Mouse (Mus musculus): ENCODE measurements at regions not wholly inside any gene's neighbourhood (a gene's known extent, or its start where the extent isn't known, plus 50 kb on each side); places are given as distances from the start of the nearest gene placed in this dataset.
"Not testable (repeated sequence)": the region's sequence is repeated elsewhere in the genome, so short reads cannot be mapped to it uniquely, and the experiment has no call there.

DNA sequence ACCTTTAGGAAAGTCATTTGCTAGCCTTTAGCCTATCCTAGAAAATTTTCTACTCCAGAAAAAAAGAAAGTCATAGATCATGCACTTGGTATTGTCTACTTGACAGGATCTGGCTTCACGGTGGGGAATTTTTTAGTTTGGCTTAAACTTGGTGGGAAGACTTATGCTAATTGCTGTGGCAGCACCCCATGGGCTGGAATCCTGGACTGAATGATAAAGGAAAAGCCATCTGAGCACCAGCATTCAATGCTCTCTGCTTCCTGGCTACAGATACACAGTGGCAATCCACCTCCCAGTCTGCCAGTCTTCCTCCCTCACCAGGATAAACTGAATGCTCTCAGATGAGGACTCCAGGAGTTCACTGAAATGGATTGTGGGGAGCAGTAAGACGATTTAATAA is 220.1 kb downstream of the Diras2 start:
- H3K4me2 ChIP-seq (ENCODE audit: low read depth, low read length), result no peak overlapping the region
- H3K4me3 ChIP-seq (ENCODE audit: low read depth, low read length), result no peak overlapping the region
- no peaks in the 10 kb centered on the region for H3K36me3 ChIP-seq (ENCODE audit: control insufficient read depth, insufficient read depth, low read length)
- H3K27me3 ChIP-seq (replicated peaks; ENCODE audit: control insufficient read depth, insufficient read depth, low read length), result no peaks in the 10 kb centered on the region
- no peak overlapping the region for H3K9ac ChIP-seq (ENCODE audit: low read depth, low read length)
- H3K9me3 ChIP-seq (ENCODE audit: control insufficient read depth, low read length), result no peaks in the 10 kb centered on the region
- ATAC-seq (ENCODE audit: low read depth), result no peak
- WGBS, result 37% methylated on average over 2 of the region's 2 CpGs
- no peaks in the 10 kb centered on the region for H3K4me1 ChIP-seq (ENCODE audit: control insufficient read depth, insufficient read depth, low read length)
- DNase-seq (ENCODE audit: low spot score), result no peak
- no peak overlapping the region for H3K27ac ChIP-seq (replicated peaks; ENCODE audit: low read depth, low read length)

DNA sequence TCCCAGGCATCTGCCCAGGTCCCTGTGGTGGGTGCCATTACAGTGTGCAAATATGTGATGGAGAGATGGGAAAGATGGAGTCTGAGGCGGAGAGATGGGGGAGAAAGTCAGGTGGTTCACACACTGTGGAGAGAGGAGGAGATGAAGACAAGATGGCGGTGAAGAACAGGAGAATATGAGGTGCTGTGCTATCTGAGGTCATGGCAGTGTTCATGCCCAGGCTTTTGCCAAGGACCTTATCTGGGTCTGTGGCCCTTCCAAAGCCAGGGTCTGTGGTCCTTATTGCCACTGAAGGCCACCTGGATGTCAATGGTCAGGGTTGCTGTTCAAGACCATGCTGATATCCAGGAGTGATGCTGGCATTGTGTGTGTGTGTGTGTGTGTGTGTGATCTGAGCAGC is 212.8 kb downstream of the Diras2 start:
- 98% methylated on average over 2 of the region's 2 CpGs for WGBS
- no peak for ATAC-seq (ENCODE audit: low read depth)
- H3K9me3 ChIP-seq (ENCODE audit: control insufficient read depth, low read length), result no peaks in the 10 kb centered on the region

DNA sequence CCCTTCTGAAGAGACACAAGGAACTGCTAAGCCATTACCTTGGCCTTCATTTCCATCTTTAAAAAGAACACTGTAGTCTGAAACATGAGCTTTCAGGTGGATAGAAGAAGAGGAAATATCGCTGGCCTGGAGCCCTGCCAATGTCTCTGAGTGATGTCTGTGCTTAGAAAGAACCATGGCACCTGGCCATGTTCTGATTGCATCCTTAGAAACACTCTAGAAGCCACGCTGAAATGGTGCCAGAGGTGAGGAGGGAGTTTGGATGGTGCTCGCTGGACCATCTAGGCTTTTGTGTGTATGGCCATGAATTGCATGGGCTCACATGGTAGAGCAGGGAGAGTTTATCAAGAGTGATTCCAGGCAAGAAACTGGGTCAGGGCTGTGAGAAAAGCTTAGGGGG is 207.4 kb downstream of the Diras2 start:
- DNase-seq (ENCODE audit: low spot score), result peak; percentile 92
- H3K27ac ChIP-seq (replicated peaks; ENCODE audit: low read depth, low read length), result no peak overlapping the region
- no peak overlapping the region for H3K9ac ChIP-seq (ENCODE audit: low read depth, low read length)
- H3K36me3 ChIP-seq (ENCODE audit: control insufficient read depth, insufficient read depth, low read length), result no peaks in the 10 kb centered on the region
- peaks cover 4% of the 10 kb centered on the region; the same call in 1 of the 2 replicates for H3K4me1 ChIP-seq (ENCODE audit: control insufficient read depth, insufficient read depth, low read length)
- H3K9me3 ChIP-seq (ENCODE audit: control insufficient read depth, low read length), result no peaks in the 10 kb centered on the region
- H3K4me3 ChIP-seq (ENCODE audit: low read depth, low read length), result no peak overlapping the region
- no peaks in the 10 kb centered on the region for H3K27me3 ChIP-seq (replicated peaks; ENCODE audit: control insufficient read depth, insufficient read depth, low read length)
- no peak overlapping the region for H3K4me2 ChIP-seq (ENCODE audit: low read depth, low read length)
- peak; percentile 47; the same call in 1 of the 2 replicates for ATAC-seq (ENCODE audit: low read depth)
- WGBS, result 53% methylated on average over 3 of the region's 3 CpGs

More for the DNA sequence above, 212.8 kb downstream of the Diras2 start:
- H3K4me2 ChIP-seq (ENCODE audit: low read depth, low read length), result no peak overlapping the region
- no peak overlapping the region for H3K4me3 ChIP-seq (ENCODE audit: low read depth, low read length)
- no peak overlapping the region for H3K27ac ChIP-seq (replicated peaks; ENCODE audit: low read depth, low read length)
- no peaks in the 10 kb centered on the region for H3K27me3 ChIP-seq (replicated peaks; ENCODE audit: control insufficient read depth, insufficient read depth, low read length)
- DNase-seq (ENCODE audit: low spot score), result no peak
- no peak overlapping the region for H3K9ac ChIP-seq (ENCODE audit: low read depth, low read length)
- H3K4me1 ChIP-seq (ENCODE audit: control insufficient read depth, insufficient read depth, low read length), result no peaks in the 10 kb centered on the region
- no peaks in the 10 kb centered on the region for H3K36me3 ChIP-seq (ENCODE audit: control insufficient read depth, insufficient read depth, low read length)

DNA sequence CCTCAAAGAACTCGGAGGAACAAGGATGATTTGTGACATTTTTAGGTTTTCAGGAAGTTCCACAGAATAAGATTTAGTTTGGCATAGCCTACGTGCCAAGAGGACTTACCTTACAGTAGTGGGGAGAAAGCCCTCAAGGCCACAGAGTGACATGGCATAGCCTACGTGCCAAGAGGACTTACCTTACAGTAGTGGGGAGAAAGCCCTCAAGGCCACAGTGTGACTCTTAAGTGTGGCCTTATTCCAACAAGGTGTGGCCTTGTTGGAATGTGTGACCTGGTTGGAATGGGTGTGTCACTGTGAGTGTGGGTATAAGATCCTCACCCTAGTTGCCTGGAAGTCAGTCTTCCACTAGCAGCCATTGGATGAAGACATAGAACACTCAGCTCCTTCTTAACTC is 206.7 kb downstream of the Diras2 start:
- not testable (repeated sequence) for ATAC-seq (ENCODE audit: low read depth); H3K4me3 ChIP-seq (ENCODE audit: low read depth, low read length); H3K9me3 ChIP-seq (ENCODE audit: control insufficient read depth, low read length); H3K4me2 ChIP-seq (ENCODE audit: low read depth, low read length); H3K27ac ChIP-seq (replicated peaks; ENCODE audit: low read depth, low read length); DNase-seq (ENCODE audit: low spot score); H3K36me3 ChIP-seq (ENCODE audit: control insufficient read depth, insufficient read depth, low read length); H3K27me3 ChIP-seq (replicated peaks; ENCODE audit: control insufficient read depth, insufficient read depth, low read length); H3K9ac ChIP-seq (ENCODE audit: low read depth, low read length); H3K4me1 ChIP-seq (ENCODE audit: control insufficient read depth, insufficient read depth, low read length)
- WGBS, result 82% methylated on average over 3 of the region's 3 CpGs

DNA sequence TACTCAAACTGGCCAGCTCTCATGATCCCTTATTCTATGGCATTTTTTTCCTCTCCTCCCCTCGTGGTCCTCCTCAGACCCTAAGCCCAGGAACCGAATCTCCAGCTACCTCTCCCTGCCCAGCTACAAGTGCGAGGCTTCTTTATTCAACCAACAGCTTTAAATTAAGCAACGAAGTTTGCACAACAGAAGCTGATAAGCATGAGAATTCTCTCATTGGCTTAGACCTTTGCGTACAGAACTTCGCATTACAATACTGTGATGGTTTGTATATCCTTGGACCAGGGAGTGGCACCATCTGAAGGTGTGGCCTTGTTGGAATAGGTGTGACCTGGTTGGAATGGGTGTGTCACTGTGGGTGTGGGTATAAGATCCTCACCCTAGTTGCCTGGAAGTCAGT is 205.4 kb downstream of the Diras2 start:
- H3K4me2 ChIP-seq (ENCODE audit: low read depth, low read length); H3K36me3 ChIP-seq (ENCODE audit: control insufficient read depth, insufficient read depth, low read length); H3K9me3 ChIP-seq (ENCODE audit: control insufficient read depth, low read length); H3K27ac ChIP-seq (replicated peaks; ENCODE audit: low read depth, low read length); H3K9ac ChIP-seq (ENCODE audit: low read depth, low read length); ATAC-seq (ENCODE audit: low read depth); H3K4me3 ChIP-seq (ENCODE audit: low read depth, low read length); DNase-seq (ENCODE audit: low spot score); H3K27me3 ChIP-seq (replicated peaks; ENCODE audit: control insufficient read depth, insufficient read depth, low read length); H3K4me1 ChIP-seq (ENCODE audit: control insufficient read depth, insufficient read depth, low read length): not testable (repeated sequence)
- 84% methylated on average over 6 of the region's 6 CpGs for WGBS

DNA sequence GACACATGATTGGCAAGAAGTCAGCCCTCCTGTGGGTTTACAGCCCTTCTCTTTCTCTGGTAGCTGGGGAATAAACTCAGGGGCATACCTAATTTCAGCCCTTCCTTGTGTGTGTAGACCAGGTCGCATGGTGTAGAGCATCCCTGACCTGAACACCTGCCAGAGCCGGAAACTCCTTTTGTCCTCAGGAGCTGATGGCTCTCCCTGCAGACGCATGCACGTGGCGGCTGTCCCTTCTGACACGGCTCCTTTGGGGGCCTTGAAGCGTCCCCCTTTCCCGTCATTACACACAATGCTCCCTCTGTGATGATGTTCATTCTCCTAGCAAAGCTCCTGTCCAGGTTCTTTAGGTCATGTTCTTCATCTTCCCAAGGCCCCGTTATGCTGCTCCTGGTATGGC is 203.3 kb downstream of the Diras2 start:
- peaks cover 4% of the 10 kb centered on the region; the same call in 1 of the 2 replicates for H3K4me1 ChIP-seq (ENCODE audit: control insufficient read depth, insufficient read depth, low read length)
- H3K9ac ChIP-seq (ENCODE audit: low read depth, low read length), result no peak overlapping the region
- no peaks in the 10 kb centered on the region for H3K9me3 ChIP-seq (ENCODE audit: control insufficient read depth, low read length)
- H3K4me2 ChIP-seq (ENCODE audit: low read depth, low read length), result no peak overlapping the region
- DNase-seq (ENCODE audit: low spot score) (no peak), ATAC-seq (ENCODE audit: low read depth) (no peak)
- H3K36me3 ChIP-seq (ENCODE audit: control insufficient read depth, insufficient read depth, low read length), result no peaks in the 10 kb centered on the region
- H3K27me3 ChIP-seq (replicated peaks; ENCODE audit: control insufficient read depth, insufficient read depth, low read length), result no peaks in the 10 kb centered on the region
- 82% methylated on average over 9 of the region's 9 CpGs for WGBS
- H3K4me3 ChIP-seq (ENCODE audit: low read depth, low read length), result no peak overlapping the region
- no peak overlapping the region for H3K27ac ChIP-seq (replicated peaks; ENCODE audit: low read depth, low read length)

DNA sequence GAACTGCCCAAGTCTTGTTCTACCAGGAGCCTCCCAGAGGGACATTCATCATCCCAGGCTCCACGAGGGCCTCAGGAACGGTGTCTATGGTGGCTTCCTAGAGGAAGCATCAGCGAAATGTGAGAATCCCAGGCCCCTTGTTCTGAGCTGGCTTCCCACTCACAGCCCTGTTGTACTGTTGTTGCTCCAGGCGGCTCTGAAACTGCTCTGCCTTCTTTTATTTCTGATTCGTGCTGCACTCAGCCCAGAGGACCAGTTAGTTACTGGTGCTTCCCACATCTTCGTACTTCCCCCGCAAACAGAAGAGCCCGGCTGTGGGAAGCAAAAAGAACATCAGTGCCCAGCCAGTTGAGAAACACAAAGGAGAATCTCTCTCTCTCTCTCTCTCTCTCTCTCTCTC is 202.3 kb downstream of the Diras2 start:
- no peak for ATAC-seq (ENCODE audit: low read depth)

DNA sequence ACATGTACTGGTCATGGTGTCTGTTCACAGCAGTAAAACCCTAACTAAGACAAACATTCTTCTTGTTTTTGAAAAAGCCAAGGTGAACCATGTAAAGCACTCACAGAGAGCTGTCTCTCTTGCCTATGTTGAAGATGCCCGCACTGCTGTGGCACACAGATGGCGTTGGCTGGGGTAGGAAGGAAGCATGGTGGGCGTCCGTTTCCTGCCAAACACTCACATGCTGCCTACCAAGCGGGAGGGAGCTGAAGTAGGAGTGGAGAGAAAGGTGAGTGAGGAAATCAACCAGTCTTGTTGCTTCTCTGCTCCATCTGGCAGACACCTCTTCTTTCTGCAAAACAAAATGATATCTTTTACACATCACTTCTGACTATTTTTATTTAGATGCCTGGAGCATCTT is 200.0 kb downstream of the Diras2 start:
- Histone ChIP-seq H3K4me1 (ENCODE audit: control insufficient read depth, insufficient read depth, low read length) (no peaks in the 10 kb centered on the region; the same call in 1 of the 2 replicates), H3K27ac (replicated peaks; ENCODE audit: low read depth, low read length) (no peak overlapping the region), H3K27me3 (replicated peaks; ENCODE audit: control insufficient read depth, insufficient read depth, low read length) (no peaks in the 10 kb centered on the region), H3K4me2 (ENCODE audit: low read depth, low read length) (no peak overlapping the region), H3K36me3 (ENCODE audit: control insufficient read depth, insufficient read depth, low read length) (no peaks in the 10 kb centered on the region), H3K9ac (ENCODE audit: low read depth, low read length) (no peak overlapping the region), H3K4me3 (ENCODE audit: low read depth, low read length) (no peak overlapping the region), H3K9me3 (ENCODE audit: control insufficient read depth, low read length) (no peaks in the 10 kb centered on the region)
- WGBS, result 91% methylated on average over 5 of the region's 5 CpGs
- DNase-seq (ENCODE audit: low spot score) (no peak), ATAC-seq (ENCODE audit: low read depth) (no peak)

More for the DNA sequence above, 202.3 kb downstream of the Diras2 start:
- DNase-seq (ENCODE audit: low spot score), result no peak
- H3K36me3 ChIP-seq (ENCODE audit: control insufficient read depth, insufficient read depth, low read length), result no peaks in the 10 kb centered on the region
- H3K9ac ChIP-seq (ENCODE audit: low read depth, low read length), result no peak overlapping the region
- no peak overlapping the region for H3K4me3 ChIP-seq (ENCODE audit: low read depth, low read length)
- H3K9me3 ChIP-seq (ENCODE audit: control insufficient read depth, low read length), result no peaks in the 10 kb centered on the region
- H3K4me2 ChIP-seq (ENCODE audit: low read depth, low read length), result no peak overlapping the region
- no peaks in the 10 kb centered on the region for H3K27me3 ChIP-seq (replicated peaks; ENCODE audit: control insufficient read depth, insufficient read depth, low read length)
- 51% methylated on average over 8 of the region's 8 CpGs for WGBS
- H3K4me1 ChIP-seq (ENCODE audit: control insufficient read depth, insufficient read depth, low read length), result peaks cover 2% of the 10 kb centered on the region; the same call in 1 of the 2 replicates
- H3K27ac ChIP-seq (replicated peaks; ENCODE audit: low read depth, low read length), result no peak overlapping the region

DNA sequence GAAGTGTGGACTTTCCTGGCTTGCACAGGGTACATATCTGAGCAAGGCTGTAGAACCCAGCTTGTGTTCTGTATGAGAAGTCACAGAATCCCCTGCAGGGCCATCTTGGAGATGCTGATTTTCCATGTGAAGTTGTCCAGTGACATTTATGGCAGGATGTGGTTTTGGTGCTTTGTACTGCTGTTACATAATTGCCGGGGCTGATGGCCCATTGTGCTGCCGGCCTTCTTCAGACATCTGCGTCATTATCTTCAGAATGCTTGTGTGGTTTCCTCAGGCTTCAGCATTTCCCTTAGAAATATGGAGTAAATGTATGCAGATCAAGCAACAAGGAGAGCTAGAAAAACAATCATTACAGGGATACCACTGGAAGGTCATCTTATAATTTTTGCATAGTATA is 196.1 kb downstream of the Diras2 start:
- no peak overlapping the region for H3K9ac ChIP-seq (ENCODE audit: low read depth, low read length)
- H3K4me1 ChIP-seq (ENCODE audit: control insufficient read depth, insufficient read depth, low read length), result no peaks in the 10 kb centered on the region; the same call in none of the 2 replicates
- no peaks in the 10 kb centered on the region for H3K36me3 ChIP-seq (ENCODE audit: control insufficient read depth, insufficient read depth, low read length)
- WGBS, result 77% methylated on average over 3 of the region's 3 CpGs
- H3K4me3 ChIP-seq (ENCODE audit: low read depth, low read length), result no peak overlapping the region
- no peak for DNase-seq (ENCODE audit: low spot score)
- H3K4me2 ChIP-seq (ENCODE audit: low read depth, low read length), result no peak overlapping the region
- no peaks in the 10 kb centered on the region for H3K27me3 ChIP-seq (replicated peaks; ENCODE audit: control insufficient read depth, insufficient read depth, low read length)
- no peak for ATAC-seq (ENCODE audit: low read depth)
- H3K27ac ChIP-seq (replicated peaks; ENCODE audit: low read depth, low read length), result no peak overlapping the region
- H3K9me3 ChIP-seq (ENCODE audit: control insufficient read depth, low read length), result no peaks in the 10 kb centered on the region

All from embryonic facial prominence, embryonic 14.5 days (tissue).